Mouse (Mus musculus): ENCODE data around the gene Sel1l3. TPM values are rescaled to one million over a fixed set of nuclear protein-coding genes. Genes with fewer than 3 reads are reported as not detected.

Sel1l3 gene
- polyA plus RNA-seq, 1 experiment, result 28.6 TPM

DNA sequence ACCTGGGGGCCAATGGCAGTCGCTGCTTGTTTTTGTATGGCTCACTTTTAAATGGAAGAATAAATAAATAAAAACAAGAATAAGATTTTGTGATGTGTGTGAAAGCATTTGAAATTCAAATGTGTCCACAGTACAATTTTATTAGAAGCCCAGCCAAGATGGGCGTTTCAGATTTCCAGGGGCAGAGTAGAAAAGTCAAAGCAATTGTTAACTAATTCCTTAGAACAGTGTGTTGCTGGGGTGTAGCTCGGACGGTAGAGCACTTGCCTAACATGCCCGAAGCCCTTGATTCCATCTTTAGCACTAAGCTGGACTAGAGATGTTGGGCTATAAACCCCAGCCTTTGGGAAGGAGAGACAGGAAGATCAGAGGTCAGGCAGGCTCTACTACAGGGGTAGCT lies 102.7 kb downstream of the Sel1l3 start:
- no peaks in the 10 kb centered on the region; the same call in 1 of the 2 replicates for H3K36me3 ChIP-seq (ENCODE audit: control insufficient read depth, insufficient read depth, low read length)
- TF ChIP-seq POLR2A (IDR thresholded peaks at IDR 0.05; ENCODE audit: low read depth, low read length), result no peak
- no peak for TF ChIP-seq CTCF (conservative IDR thresholded peaks at IDR 0.05; ENCODE audit: insufficient read depth, insufficient read length, low read depth, low read length)
- peak; percentile 85 for DNase-seq
- peaks cover 31% of the 10 kb centered on the region for H3K4me1 ChIP-seq (ENCODE audit: control insufficient read depth, insufficient read depth, low read length)
- H3K4me3 ChIP-seq (ENCODE audit: insufficient read depth, low read depth, low read length), result no peak overlapping the region
- peak overlapping the region; percentile 94 for H3K27ac ChIP-seq (ENCODE audit: insufficient read depth, low read depth, low read length)
- WGBS, result 35% methylated on average over 5 of the region's 5 CpGs
- H3K27me3 ChIP-seq (replicated peaks; ENCODE audit: control insufficient read depth, insufficient read depth, low read length), result no peaks in the 10 kb centered on the region

- H3K36me3 ChIP-seq (ENCODE audit: control insufficient read depth, insufficient read depth, low read length), result no peaks in the 10 kb centered on the region; the same call in 1 of the 2 replicates
- TF ChIP-seq CTCF (conservative IDR thresholded peaks at IDR 0.05; ENCODE audit: insufficient read depth, insufficient read length, low read depth, low read length), result no peak
- H3K4me3 ChIP-seq (ENCODE audit: insufficient read depth, low read depth, low read length), result no peak overlapping the region
- H3K4me1 ChIP-seq (ENCODE audit: control insufficient read depth, insufficient read depth, low read length), result peaks cover 36% of the 10 kb centered on the region
- peak overlapping the region; percentile 94 for H3K27ac ChIP-seq (ENCODE audit: insufficient read depth, low read depth, low read length)
- H3K27me3 ChIP-seq (replicated peaks; ENCODE audit: control insufficient read depth, insufficient read depth, low read length), result no peaks in the 10 kb centered on the region
- 33% methylated on average over 4 of the region's 4 CpGs for WGBS
- peak; percentile 79 for DNase-seq
Observed at GRCm38 (mm10) chr5:53110225-53110624, 103.5 kb downstream of the Sel1l3 start.

GRCm38 (mm10) chr5:53108668-53109067 lies 105.1 kb downstream of the Sel1l3 start:
- DNase-seq, result peak; percentile 64
- 64% methylated on average over 1 of the region's 1 CpGs for WGBS
- no peak overlapping the region for H3K4me3 ChIP-seq (ENCODE audit: insufficient read depth, low read depth, low read length)
- H3K36me3 ChIP-seq (ENCODE audit: control insufficient read depth, insufficient read depth, low read length), result no peaks in the 10 kb centered on the region
- peak overlapping the region; percentile 32 for H3K27ac ChIP-seq (ENCODE audit: insufficient read depth, low read depth, low read length)
- TF ChIP-seq POLR2A (IDR thresholded peaks at IDR 0.05; ENCODE audit: low read depth, low read length), result no peak
- TF ChIP-seq CTCF (conservative IDR thresholded peaks at IDR 0.05; ENCODE audit: insufficient read depth, insufficient read length, low read depth, low read length), result 0 out of 2 replicates have a peak, but pooled peaks have one; percentile 24
- H3K27me3 ChIP-seq (replicated peaks; ENCODE audit: control insufficient read depth, insufficient read depth, low read length), result no peaks in the 10 kb centered on the region
- peaks cover 44% of the 10 kb centered on the region for H3K4me1 ChIP-seq (ENCODE audit: control insufficient read depth, insufficient read depth, low read length)

- Histone ChIP-seq H3K4me3 (ENCODE audit: insufficient read depth, low read depth, low read length) (no peak overlapping the region), H3K36me3 (ENCODE audit: control insufficient read depth, insufficient read depth, low read length) (no peaks in the 10 kb centered on the region), H3K27me3 (replicated peaks; ENCODE audit: control insufficient read depth, insufficient read depth, low read length) (no peaks in the 10 kb centered on the region), H3K4me1 (ENCODE audit: control insufficient read depth, insufficient read depth, low read length) (peaks cover 44% of the 10 kb centered on the region), H3K27ac (ENCODE audit: insufficient read depth, low read depth, low read length) (0 out of 2 replicates have a peak overlapping the region, but pooled peaks have one; percentile 42)
- TF ChIP-seq POLR2A (IDR thresholded peaks at IDR 0.05; ENCODE audit: low read depth, low read length) (no peak), CTCF (conservative IDR thresholded peaks at IDR 0.05; ENCODE audit: insufficient read depth, insufficient read length, low read depth, low read length) (no peak)
- peak; percentile 78 for DNase-seq
- 54% methylated on average over 9 of the region's 9 CpGs for WGBS
Observed at GRCm38 (mm10) chr5:53108026-53108425, 105.7 kb downstream of the Sel1l3 start.

- peaks cover 54% of the 10 kb centered on the region for H3K4me1 ChIP-seq (ENCODE audit: control insufficient read depth, insufficient read depth, low read length)
- H3K27ac ChIP-seq (ENCODE audit: insufficient read depth, low read depth, low read length), result no peak overlapping the region
Observed at GRCm38 (mm10) chr5:53106731-53107130, 107.0 kb downstream of the Sel1l3 start.

DNA sequence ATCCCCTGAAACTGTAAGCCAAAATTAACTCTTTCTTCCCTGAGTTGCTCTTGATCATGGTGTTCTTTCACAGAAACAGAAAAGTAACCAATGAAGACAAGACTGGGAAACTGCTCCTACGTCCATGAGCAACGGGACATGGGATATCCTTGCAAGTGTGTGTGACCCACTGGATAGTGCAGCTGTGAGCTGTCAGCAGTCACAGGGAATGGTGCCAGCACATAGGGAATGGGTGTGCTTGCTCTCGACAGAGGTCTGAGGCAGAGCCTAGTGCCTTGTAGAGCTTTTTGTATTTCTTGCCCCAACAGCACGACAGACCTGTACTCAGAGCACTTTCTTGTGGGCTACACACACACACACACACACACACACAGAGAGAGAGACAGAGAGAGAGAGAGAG lies 107.6 kb downstream of the Sel1l3 start:
- no peaks in the 10 kb centered on the region for H3K27me3 ChIP-seq (replicated peaks; ENCODE audit: control insufficient read depth, insufficient read depth, low read length)
- H3K4me1 ChIP-seq (ENCODE audit: control insufficient read depth, insufficient read depth, low read length), result peaks cover 52% of the 10 kb centered on the region
- no peaks in the 10 kb centered on the region for H3K36me3 ChIP-seq (ENCODE audit: control insufficient read depth, insufficient read depth, low read length)
- DNase-seq, result peak; percentile 8
- WGBS, result 56% methylated on average over 4 of the region's 4 CpGs
- no peak overlapping the region for H3K27ac ChIP-seq (ENCODE audit: insufficient read depth, low read depth, low read length)
- no peak overlapping the region for H3K4me3 ChIP-seq (ENCODE audit: insufficient read depth, low read depth, low read length)
- TF ChIP-seq CTCF (conservative IDR thresholded peaks at IDR 0.05; ENCODE audit: insufficient read depth, insufficient read length, low read depth, low read length) (no peak), POLR2A (IDR thresholded peaks at IDR 0.05; ENCODE audit: low read depth, low read length) (no peak)

More at GRCm38 (mm10) chr5:53106731-53107130, 107.0 kb downstream of the Sel1l3 start:
- no peak for TF ChIP-seq POLR2A (IDR thresholded peaks at IDR 0.05; ENCODE audit: low read depth, low read length)
- no peak for TF ChIP-seq CTCF (conservative IDR thresholded peaks at IDR 0.05; ENCODE audit: insufficient read depth, insufficient read length, low read depth, low read length)
- no peaks in the 10 kb centered on the region for H3K27me3 ChIP-seq (replicated peaks; ENCODE audit: control insufficient read depth, insufficient read depth, low read length)
- DNase-seq, result peak; percentile 72
- no peak overlapping the region for H3K4me3 ChIP-seq (ENCODE audit: insufficient read depth, low read depth, low read length)
- H3K36me3 ChIP-seq (ENCODE audit: control insufficient read depth, insufficient read depth, low read length), result no peaks in the 10 kb centered on the region
- WGBS, result 25% methylated on average over 4 of the region's 4 CpGs

DNA sequence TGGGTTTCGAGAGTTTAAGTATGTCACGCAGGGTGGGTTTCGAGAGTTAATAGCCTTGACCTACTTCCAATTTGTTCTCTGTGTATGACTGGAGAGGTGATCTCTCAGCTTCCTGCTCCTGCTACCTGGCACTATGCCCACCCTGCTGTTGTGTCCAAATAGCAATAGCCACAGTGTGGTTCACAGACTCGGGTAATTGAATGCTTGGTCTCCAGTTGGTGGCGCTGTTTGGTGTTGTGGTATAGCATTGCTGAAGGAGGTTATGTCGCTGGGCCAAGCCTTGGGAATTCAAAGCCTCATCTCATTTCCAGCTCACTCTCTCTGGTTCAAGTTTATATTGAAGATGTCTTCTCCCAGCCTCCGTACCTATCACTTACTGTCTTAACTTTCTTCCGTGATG lies 108.0 kb downstream of the Sel1l3 start:
- no peak overlapping the region for H3K4me3 ChIP-seq (ENCODE audit: insufficient read depth, low read depth, low read length)
- H3K27me3 ChIP-seq (replicated peaks; ENCODE audit: control insufficient read depth, insufficient read depth, low read length), result no peaks in the 10 kb centered on the region
- peaks cover 51% of the 10 kb centered on the region for H3K4me1 ChIP-seq (ENCODE audit: control insufficient read depth, insufficient read depth, low read length)
- no peak overlapping the region for H3K27ac ChIP-seq (ENCODE audit: insufficient read depth, low read depth, low read length)
- TF ChIP-seq CTCF (conservative IDR thresholded peaks at IDR 0.05; ENCODE audit: insufficient read depth, insufficient read length, low read depth, low read length) (peak; percentile 40), POLR2A (IDR thresholded peaks at IDR 0.05; ENCODE audit: low read depth, low read length) (no peak)
- WGBS, result 52% methylated on average over 8 of the region's 8 CpGs
- no peaks in the 10 kb centered on the region for H3K36me3 ChIP-seq (ENCODE audit: control insufficient read depth, insufficient read depth, low read length)
- DNase-seq, result peak; percentile 71

Data from kidney, adult 2 months (tissue).